Mouse (Mus musculus) midbrain, postnatal 0 days (tissue): ENCODE results near the gene Ndufv2. TPM values are rescaled to one million over a fixed set of nuclear protein-coding genes. Genes with fewer than 3 reads are reported as not detected.
A peak's percentile ranks its signal among the peaks of the same experiment; 100 is the strongest.

ENCODE experiments used
- ATAC-seq: fragments of 200-750 bp; cut with Nextera tagmentation; 2 replicates; pipeline ENCODE4 v1.8.0; 2017; ENCODE audit warnings: moderate number of reproducible peaks, mild to moderate bottlenecking, moderate TSS enrichment, moderate library complexity; ENCODE audit not compliant: low FRiP score
- DNase-seq: peaks from one replicate; pipeline ENCODE4 v3.0.0-alpha.2; 2015; ENCODE audit warnings: low spot score
- H3K27ac ChIP-seq: fragments of 300-500 bp; sonication (generic); 2 replicates; pipeline ENCODE4 v1.5.1; 2014; ENCODE audit warnings: low read depth, mild to moderate bottlenecking, low read length, mixed read lengths
- H3K27me3 ChIP-seq: fragments of 300-500 bp; sonication (generic); 2 replicates; pipeline ENCODE4 v1.6.1; 2014; ENCODE audit warnings: low read length, control low read depth, mixed read lengths; ENCODE audit not compliant: insufficient read depth
- H3K36me3 ChIP-seq: fragments of 300-500 bp; sonication (generic); 2 replicates; pipeline ENCODE4 v1.6.1; 2014; ENCODE audit warnings: low read length, control low read depth, mixed read lengths; ENCODE audit not compliant: insufficient read depth
- H3K4me1 ChIP-seq: fragments of 300-500 bp; sonication (generic); 2 replicates; pipeline ENCODE4 v1.6.1; 2014; ENCODE audit warnings: mild to moderate bottlenecking, control low read depth, antibody characterized with exemption, low read length, mixed read lengths; ENCODE audit not compliant: insufficient read depth
- H3K4me2 ChIP-seq: fragments of 300-500 bp; sonication (generic); 2 replicates; pipeline ENCODE4 v1.6.1; 2014; ENCODE audit warnings: low read depth, mild to moderate bottlenecking, low read length, mixed read lengths; ENCODE audit not compliant: poor library complexity, severe bottlenecking
- H3K4me3 ChIP-seq: fragments of 300-500 bp; sonication (generic); 2 replicates; pipeline ENCODE4 v1.5.1; 2014; ENCODE audit warnings: low read depth, mild to moderate bottlenecking, low read length, moderate library complexity
- H3K9ac ChIP-seq: fragments of 300-500 bp; sonication (generic); replicated peaks from 2 replicates; pipeline ENCODE4 v1.6.1; 2014; ENCODE audit warnings: mild to moderate bottlenecking, low read length, moderate library complexity, mixed read lengths; ENCODE audit not compliant: poor library complexity, severe bottlenecking
- H3K9me3 ChIP-seq: fragments of 300-500 bp; sonication (generic); 2 replicates; pipeline ENCODE4 v1.6.1; 2016; ENCODE audit warnings: low read length, control low read depth
- CTCF ChIP-seq: IDR thresholded peaks from 2 replicates; pipeline ENCODE4 v1.5.1; 2016; ENCODE audit warnings: antibody characterized with exemption, mild to moderate bottlenecking
- WGBS: fragments of 180-500 bp; shearing (Covaris S2); extraction: QIAGEN DNeasy Blood & Tissue Kit; methylation state at CpG from one replicate; pipeline ENCODE4 v1.1.7; 2014; 5-methylcytosine and 5-hydroxymethylcytosine counted together
- polyA plus RNA-seq: library from polyadenylated mRNA; unstranded; fragments of >200 nt; fragmentation: Nextera tagmentation; extraction: Ambion mirVana; gene quantifications from 2 replicates; pipeline ENCODE4 v1.2.1, GENCODE M21; 2015
- total RNA-seq: library from RNA; depleted of rRNA; stranded (reverse); fragments of >200 nt; gene quantifications from 2 replicates; pipeline ENCODE4 v1.2.3, GENCODE M21; 2014

Gene Ndufv2
- total and polyA plus RNA-seq, 2 experiments from 2014 or later: 111 to 419 TPM

GRCm38 (mm10) chr17:66061241-66061938, 40.0 kb downstream of the Ndufv2 start:
- H3K4me2 ChIP-seq: no peak overlapping the region
- peak; percentile 44 for TF ChIP-seq CTCF
- H3K9ac ChIP-seq: no peak overlapping the region
- H3K4me3 ChIP-seq: no peak overlapping the region
- no peaks in the 10 kb centered on the region for H3K27me3 ChIP-seq
- no peak for ATAC-seq
- 52% methylated on average over 8 of the region's 8 CpGs for WGBS
- no peak for DNase-seq
- no peaks in the 10 kb centered on the region for H3K9me3 ChIP-seq
- no peaks in the 10 kb centered on the region for H3K4me1 ChIP-seq
- no peaks in the 10 kb centered on the region for H3K36me3 ChIP-seq
- H3K27ac ChIP-seq: no peak overlapping the region

- no peak overlapping the region for H3K9ac ChIP-seq
- TF ChIP-seq CTCF: no peak
- H3K4me3 ChIP-seq: no peak overlapping the region
- 92% methylated on average over 4 of the region's 4 CpGs for WGBS
- H3K4me2 ChIP-seq: no peak overlapping the region
- ATAC-seq (no peak), DNase-seq (no peak)
- no peaks in the 10 kb centered on the region for H3K27me3 ChIP-seq
- H3K4me1 ChIP-seq: no peaks in the 10 kb centered on the region
- H3K9me3 ChIP-seq: no peaks in the 10 kb centered on the region
- no peak overlapping the region for H3K27ac ChIP-seq
- no peaks in the 10 kb centered on the region for H3K36me3 ChIP-seq
These were observed 43.2 kb downstream of the Ndufv2 start for GRCm38 (mm10) chr17:66058160-66058559.

GRCm38 (mm10) chr17:66057145-66057544, 44.2 kb downstream of the Ndufv2 start:
- H3K27me3 ChIP-seq: no peaks in the 10 kb centered on the region
- ATAC-seq: no peak
- no peak overlapping the region for H3K4me2 ChIP-seq
- H3K9me3 ChIP-seq: no peaks in the 10 kb centered on the region
- H3K4me1 ChIP-seq: no peaks in the 10 kb centered on the region
- no peak for TF ChIP-seq CTCF
- DNase-seq: no peak
- 90% methylated on average over 2 of the region's 2 CpGs for WGBS
- no peaks in the 10 kb centered on the region for H3K36me3 ChIP-seq
- H3K4me3 ChIP-seq: no peak overlapping the region
- no peak overlapping the region for H3K9ac ChIP-seq
- H3K27ac ChIP-seq: no peak overlapping the region

- no peaks in the 10 kb centered on the region for H3K27me3 ChIP-seq
- no peak overlapping the region for H3K27ac ChIP-seq
- H3K36me3 ChIP-seq: peaks cover 8% of the 10 kb centered on the region
- no peaks in the 10 kb centered on the region for H3K4me1 ChIP-seq
- H3K4me2 ChIP-seq: no peak overlapping the region
- no peak for DNase-seq
- H3K9ac ChIP-seq: no peak overlapping the region
- H3K9me3 ChIP-seq: no peaks in the 10 kb centered on the region
- TF ChIP-seq CTCF: no peak
- WGBS: 75% methylated on average over 4 of the region's 4 CpGs
- H3K4me3 ChIP-seq: no peak overlapping the region
- ATAC-seq: no peak
These were observed 48.0 kb downstream of the Ndufv2 start for GRCm38 (mm10) chr17:66053349-66053748.

- H3K4me3 ChIP-seq: no peak overlapping the region
- DNase-seq: no peak
- no peak overlapping the region for H3K4me2 ChIP-seq
- H3K9me3 ChIP-seq: no peaks in the 10 kb centered on the region
- ATAC-seq: no peak
- no peak for TF ChIP-seq CTCF
- H3K27me3 ChIP-seq: no peaks in the 10 kb centered on the region
- H3K4me1 ChIP-seq: no peaks in the 10 kb centered on the region
- peaks cover 14% of the 10 kb centered on the region for H3K36me3 ChIP-seq
- H3K9ac ChIP-seq: no peak overlapping the region
- 86% methylated on average over 4 of the region's 4 CpGs for WGBS
- H3K27ac ChIP-seq: no peak overlapping the region
These were observed 52.6 kb downstream of the Ndufv2 start for GRCm38 (mm10) chr17:66048795-66049194.

- H3K27me3 ChIP-seq: no peaks in the 10 kb centered on the region
- no peak overlapping the region for H3K4me3 ChIP-seq
- WGBS: 66% methylated on average over 5 of the region's 5 CpGs
- no peak overlapping the region for H3K4me2 ChIP-seq
- peaks cover 14% of the 10 kb centered on the region for H3K36me3 ChIP-seq
- DNase-seq (no peak), ATAC-seq (no peak)
- H3K9ac ChIP-seq: no peak overlapping the region
- no peaks in the 10 kb centered on the region for H3K4me1 ChIP-seq
- no peaks in the 10 kb centered on the region for H3K9me3 ChIP-seq
- no peak overlapping the region for H3K27ac ChIP-seq
- no peak for TF ChIP-seq CTCF
These were observed 53.2 kb downstream of the Ndufv2 start for GRCm38 (mm10) chr17:66048199-66048598.
